Mouse (Mus musculus): ENCODE results near the gene B230118H07Rik.
A peak's percentile ranks its signal among the peaks of the same experiment; 100 is the strongest.
"Not testable (repeated sequence)": the region's sequence is repeated elsewhere in the genome, so short reads cannot be mapped to it uniquely, and the experiment has no call there.

B230118H07Rik gene

DNA sequence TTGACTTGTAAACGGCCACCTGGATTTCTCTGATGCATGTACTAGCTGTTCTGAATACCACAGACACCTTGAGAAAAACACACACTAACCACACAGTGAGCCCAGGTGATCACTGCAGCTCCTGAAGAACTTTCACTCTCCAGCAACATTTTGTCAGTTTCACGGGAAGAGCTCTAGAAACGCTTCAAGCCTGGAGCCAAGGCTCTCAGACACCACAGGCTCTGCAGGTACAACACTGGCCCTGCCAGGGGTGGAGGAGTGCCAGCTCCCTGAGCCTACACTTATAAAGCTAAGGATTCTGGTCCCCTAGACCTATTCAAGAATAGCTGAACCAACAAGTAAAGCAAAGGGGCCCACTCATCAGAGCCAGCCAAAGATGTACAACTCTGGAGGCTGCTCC lies 67.9 kb downstream of the B230118H07Rik start:
- DNase-seq, result no peak

DNA sequence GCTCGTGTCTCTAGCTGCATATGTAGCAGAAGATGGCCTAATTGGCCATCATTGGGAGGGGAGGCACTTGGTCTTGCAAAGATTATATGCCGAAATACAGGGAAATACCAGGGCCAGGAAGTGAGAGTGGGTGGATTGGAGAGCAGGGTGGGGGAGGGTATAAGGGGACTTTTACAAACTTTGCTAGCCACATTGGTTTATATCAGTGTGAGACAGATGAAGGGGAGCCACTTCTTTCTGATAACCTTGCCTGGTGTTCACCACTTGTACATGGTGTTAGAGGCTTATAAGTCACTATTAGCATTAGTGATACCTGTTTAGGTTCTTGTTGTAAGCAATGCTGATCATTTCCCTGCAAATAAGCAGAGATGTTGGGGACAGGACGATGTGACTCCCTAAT lies 68.4 kb downstream of the B230118H07Rik start:
- no peak for DNase-seq

GRCm38 (mm10) chr2:101580428-101580827 lies 68.9 kb downstream of the B230118H07Rik start:
- no peak for DNase-seq

DNA sequence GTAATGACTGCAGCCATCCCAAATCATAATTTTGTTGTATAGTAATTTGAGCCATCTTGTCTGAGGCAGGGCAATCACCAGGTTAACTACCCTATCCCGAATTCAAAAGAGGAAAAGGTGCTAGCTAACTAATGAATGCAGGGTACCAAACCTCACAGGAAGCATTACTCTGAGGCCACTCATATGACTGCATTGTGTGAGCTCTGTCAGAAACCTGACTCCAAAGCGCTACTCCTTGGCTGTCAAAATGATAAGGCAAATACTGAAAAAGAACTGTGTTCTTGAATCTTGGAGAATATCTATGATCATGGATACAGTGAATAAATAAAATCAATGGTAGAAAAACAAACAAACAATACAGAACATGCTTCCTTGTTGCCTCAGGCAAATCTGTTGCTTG lies 69.3 kb downstream of the B230118H07Rik start:
- DNase-seq, result no peak

GRCm38 (mm10) chr2:101577243-101577642 lies 72.1 kb downstream of the B230118H07Rik start:
- DNase-seq, result peak in 1 of 2 experiments; percentile 8

DNA sequence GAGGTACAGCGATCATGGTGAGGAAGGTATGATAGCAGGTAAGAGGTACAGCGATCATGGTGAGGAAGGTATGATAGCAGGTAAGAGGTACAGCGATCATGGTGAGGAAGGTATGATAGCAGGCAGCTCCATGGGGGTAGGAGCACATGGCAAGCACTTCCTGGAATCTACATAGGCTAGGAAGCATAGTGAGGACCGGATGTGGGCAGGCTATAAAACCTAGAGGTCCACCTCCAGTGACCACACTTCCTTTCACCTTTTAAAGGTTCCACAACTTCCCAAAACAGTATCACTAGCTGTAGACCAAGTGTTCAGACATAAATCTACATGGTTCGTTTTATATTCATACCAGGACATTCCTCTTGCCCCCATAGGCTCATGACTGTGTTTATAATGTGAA lies 80.1 kb downstream of the B230118H07Rik start:
- no peak for DNase-seq

DNA sequence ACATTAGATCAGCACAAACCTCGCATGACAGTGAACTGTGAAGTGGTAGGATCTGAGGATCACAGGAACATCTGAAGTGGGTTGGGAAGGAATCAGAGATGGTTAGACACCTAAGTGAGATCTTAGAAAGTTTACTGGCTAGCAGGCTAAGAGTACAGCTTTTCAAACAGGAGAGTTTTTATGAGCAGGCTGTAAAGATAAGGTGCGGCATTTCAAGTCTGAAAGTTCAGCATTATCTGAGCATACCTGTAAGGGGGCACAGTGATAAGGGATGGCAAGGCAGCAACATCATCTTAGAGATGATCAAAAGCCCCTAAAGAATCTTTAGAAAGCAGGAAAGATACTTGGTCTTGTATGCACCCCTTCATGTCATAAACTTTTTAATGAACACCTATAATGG lies 81.8 kb downstream of the B230118H07Rik start:
- DNase-seq, result no peak

DNA sequence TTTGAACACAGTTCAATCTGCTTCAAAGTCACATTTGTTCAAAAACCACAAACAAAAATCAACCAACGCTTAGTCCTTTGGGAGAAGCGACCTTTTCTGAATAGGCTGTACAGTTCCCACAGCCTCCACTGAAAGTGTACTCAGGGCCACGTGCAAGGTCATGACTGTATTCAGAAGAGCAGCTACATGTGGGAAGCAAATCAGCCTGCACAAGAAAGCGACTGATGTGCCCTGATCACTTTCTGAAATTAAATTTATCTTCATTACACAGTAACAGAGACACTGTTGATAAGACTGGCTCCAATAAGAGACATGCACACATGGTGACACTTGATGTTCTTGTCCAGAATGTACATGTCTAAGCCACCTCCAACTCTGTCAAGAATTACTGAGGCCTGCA lies 85.6 kb downstream of the B230118H07Rik start:
- no peak for DNase-seq

DNA sequence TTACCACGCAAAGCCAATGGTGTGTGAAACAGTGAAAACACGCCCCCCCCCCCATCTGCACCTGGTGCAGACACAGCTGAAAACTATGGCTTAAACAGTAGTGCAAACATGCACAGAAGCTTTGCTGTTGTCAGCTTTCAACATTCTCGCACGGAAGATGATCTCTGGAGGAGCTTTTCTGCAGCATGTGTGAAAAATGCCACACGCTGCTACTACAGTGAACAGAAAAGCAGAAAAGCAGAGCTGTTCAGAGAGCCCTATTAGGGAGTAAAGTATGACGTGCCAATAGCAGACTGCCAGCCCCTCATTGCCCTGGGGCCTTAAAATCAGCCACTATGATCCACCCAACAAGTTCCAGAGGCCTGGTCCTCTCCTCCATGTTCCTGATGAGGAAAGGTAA lies 86.1 kb downstream of the B230118H07Rik start:
- no peak for DNase-seq

- DNase-seq, result no peak
These were observed 89.9 kb downstream of the B230118H07Rik start for GRCm38 (mm10) chr2:101559431-101559830.

DNA sequence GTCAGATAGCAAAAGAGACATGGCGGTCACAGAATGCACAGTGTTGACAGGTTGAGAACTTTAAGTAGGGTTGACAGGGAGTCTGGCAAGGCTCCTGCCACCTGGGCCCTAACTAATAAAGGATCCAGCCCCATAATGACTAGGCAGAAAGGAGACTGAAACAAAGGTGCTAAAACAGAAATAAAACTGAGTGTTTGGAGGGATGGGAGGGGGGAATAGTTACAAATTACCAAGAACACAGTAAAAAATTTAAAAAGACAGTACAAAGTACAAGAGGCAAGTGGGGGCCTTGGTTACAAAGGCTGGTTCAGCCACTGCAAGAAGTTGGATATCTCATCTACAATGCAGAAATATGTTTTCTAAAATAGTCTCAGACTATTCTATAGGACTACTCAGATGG lies 93.4 kb downstream of the B230118H07Rik start:
- DNase-seq, result no peak

DNA sequence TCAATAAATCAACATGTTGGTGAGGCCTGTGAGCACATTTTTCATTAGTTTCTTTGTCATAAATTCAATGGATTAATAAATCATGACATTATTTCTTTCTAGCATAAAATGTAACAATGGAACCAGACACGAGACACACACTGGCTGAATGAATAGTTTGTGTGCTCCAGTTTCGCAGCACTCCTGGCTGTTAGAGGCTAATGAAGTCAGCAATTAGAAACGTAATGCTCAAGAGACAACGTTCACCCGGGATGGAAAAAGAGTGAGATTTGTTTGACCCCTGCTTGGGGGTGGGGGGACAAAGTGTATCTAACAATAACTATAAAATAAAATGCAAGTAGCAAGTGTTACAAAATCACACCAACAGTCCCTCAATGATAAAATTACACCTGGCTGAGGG lies 95.5 kb downstream of the B230118H07Rik start:
- DNase-seq, result no peak

DNA sequence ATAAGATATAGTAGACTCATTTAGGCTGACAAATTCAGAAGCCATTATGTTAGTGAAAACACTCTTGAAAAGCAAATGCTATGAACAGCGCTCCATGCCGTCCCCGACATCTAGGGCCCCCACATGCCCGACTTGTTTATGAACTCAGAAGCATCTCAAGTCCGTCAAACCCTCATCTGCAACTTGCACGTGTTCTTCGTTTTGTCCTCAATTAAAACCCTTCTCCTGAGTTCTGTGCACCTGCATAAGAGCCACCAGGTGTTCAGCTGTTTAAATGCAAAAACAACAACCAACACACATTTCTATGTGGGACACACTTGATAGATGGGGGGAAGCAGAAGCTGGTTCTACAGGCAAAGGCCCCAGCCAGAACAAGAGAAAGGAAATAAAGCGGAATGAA lies 97.0 kb downstream of the B230118H07Rik start:
- DNase-seq, result no peak

DNA sequence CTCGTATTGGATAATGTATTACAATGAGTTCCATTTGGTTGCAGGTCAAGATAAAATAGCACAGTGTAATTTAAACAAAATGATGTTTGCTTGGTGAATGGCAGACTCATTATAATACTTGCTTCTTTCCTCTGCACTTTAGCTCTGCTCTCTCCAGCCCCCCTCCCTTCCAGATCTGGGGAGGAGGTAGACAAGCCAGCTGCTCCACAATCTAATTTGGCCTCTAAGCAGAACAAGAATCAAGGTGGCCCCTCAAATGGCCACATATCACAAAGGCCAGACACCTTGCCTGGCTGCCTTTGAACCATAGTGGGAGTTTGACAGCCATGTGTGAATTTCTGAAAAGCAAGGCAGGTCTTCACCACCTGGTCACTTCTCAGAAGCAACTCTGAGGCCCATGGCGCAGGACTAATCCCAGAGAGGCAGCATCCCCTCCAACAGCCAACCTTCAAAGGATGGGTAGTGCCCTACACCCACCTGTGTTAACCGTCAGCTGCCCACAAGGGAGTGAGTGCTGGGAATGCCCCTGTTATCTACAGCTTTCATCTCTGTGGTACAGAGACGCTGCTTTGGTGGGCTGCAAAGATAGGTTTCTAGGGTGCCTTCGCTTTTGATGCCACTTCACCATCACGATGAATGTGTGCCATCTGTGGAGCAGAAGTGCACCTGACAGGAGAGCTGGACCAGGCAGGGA lies 98.2 kb downstream of the B230118H07Rik start:
- DNase-seq, result no peak

DNA sequence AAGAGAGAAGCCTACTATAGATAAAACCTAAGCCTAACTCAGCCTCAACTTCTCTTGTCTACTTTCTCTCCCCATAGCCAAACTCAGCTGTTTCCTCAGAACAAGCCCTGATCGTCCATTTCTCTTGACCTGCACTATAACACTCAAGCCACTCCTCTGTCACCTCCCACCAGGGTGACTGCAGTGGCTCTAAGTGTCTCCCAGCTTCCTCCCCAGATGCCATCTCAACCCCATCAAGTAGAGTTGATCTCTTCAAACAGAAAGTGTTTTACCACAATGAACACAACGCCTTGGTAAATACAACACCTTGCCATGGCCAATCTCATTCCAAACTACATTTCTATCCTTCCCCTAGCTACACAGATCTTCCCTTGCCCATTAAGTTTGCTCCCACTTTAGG lies 99.2 kb downstream of the B230118H07Rik start:
- no peak for DNase-seq

DNA sequence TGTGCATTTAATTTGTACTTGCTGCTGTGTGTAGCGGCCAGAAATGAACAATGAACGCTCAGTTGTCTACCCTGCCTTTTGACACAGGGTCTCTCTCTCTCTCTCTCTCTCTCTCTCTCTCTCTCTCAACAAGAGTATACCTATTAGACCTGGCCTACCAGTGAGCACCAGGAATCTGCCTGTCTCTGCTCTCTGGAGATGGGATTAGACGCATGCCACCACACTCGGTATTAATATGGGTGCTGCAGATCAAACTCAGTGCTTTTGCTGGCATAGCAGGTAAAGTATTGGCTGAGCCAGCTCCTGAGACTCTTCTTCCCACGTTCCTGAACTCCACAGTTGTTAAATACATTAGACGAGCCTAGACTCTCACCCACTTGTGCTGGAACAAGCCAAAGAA lies 100.5 kb downstream of the B230118H07Rik start:
- DNase-seq, result no peak

- DNase-seq, result no peak
These were observed 103.7 kb downstream of the B230118H07Rik start for GRCm38 (mm10) chr2:101545593-101545992.

DNA sequence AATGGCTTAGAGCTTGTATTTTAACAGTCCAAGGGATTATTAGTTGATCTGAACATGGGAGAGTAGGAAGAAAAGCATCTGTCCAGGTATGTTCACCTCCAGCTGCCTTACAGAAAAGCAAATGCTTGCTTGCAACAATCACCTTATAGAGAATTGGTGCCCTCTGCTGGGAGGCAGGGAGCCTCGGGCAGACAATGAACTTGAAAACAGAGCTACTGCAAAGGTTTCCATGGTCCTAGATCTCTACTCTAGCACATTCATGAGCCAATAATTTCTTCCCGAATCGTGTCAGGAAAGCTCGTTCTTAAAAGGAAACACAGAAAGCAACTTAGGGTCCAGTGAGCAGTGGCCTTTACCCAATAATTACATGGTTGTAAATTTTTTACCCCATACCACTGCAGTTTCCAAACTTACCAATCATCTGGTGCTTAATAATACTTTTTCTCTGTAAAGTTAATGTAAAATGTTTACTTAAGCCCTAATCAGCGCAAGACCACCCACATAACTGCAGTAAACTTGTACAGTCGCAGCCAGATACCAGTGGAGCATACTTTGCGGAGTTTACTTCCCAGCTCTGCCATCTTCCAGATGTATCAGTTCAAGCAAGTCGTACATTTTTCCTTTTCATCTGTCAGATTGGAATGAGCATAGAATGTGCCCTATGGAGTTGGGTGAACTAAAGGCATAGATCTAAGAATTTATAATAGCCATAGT lies 105.5 kb downstream of the B230118H07Rik start:
- DNase-seq, result no peak

- DNase-seq, result not testable (repeated sequence)
These were observed 112.4 kb downstream of the B230118H07Rik start for GRCm38 (mm10) chr2:101536887-101537286.

- no peak for DNase-seq
These were observed 115.6 kb downstream of the B230118H07Rik start for GRCm38 (mm10) chr2:101533741-101534140.

DNA sequence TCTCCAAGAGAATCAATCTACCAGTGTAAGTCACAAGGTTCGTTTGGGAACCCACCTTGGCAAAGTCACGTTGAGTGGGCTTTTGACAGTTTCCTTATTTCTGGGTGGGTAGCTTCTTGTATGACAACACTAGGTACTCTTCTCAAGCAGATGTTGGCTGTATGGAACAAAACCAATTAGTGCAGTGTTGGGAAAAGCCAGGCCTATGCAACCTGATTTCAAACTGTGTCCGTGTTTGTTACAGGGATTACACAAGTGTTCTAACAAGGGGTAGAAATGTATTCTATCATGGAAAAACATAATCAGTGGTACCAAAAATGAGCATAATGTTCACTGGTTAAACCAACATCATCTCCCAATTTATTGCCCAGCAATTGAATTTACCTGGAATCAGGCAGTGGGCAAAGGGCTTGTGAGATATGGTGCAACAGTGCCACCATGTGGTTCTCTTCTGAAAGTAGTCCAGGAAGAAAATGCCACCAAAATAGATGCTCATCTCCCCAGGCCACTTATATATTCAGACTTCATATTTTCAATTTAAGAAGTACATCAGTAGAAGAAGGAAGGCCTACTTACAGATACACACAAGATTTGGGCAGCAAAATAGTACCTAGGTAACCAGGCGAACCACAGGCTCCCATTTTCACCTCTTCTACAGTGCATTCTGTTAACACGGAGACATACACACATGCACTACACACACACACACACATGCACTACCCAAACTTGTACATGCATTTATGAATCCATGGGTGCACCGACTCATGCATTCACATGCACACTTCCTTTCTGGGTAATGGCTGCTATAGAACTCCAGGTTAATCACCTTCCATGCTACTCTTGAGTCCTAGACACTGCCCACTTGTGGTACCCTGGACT lies 123.6 kb downstream of the B230118H07Rik start:
- DNase-seq, result no peak

- DNase-seq, result no peak
These were observed 124.2 kb downstream of the B230118H07Rik start for GRCm38 (mm10) chr2:101525091-101525490.

DNA sequence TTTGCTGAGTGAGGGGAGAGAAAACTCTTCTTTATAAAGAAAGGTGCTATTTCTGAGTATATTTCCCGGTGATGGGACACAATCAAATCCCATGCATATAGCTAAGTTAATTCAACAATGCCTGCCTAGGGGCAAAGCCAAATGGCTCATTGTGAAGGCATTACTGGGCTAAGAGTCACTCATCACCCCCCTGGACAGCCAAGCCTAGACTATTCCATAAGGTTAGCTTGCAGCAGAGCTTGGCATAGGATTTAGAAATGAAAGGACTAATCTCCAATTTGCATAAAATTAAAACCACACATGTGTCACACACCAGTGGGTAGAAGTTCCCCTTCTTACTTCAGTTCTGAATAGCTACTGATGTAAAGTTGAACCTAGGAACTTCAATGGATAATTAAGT lies 128.8 kb downstream of the B230118H07Rik start:
- no peak for DNase-seq

- no peak for DNase-seq
These were observed 129.4 kb downstream of the B230118H07Rik start for GRCm38 (mm10) chr2:101519928-101520327.
